Mouse (Mus musculus): ENCODE measurements around the gene Sox21. TPM values are rescaled to one million over a fixed set of nuclear protein-coding genes. Genes with fewer than 3 reads are reported as not detected.

Gene Sox21
- polyA plus RNA-seq (2012; rRNA removed) = 25.4 and 37.6 TPM in 2 replicates

DNA sequence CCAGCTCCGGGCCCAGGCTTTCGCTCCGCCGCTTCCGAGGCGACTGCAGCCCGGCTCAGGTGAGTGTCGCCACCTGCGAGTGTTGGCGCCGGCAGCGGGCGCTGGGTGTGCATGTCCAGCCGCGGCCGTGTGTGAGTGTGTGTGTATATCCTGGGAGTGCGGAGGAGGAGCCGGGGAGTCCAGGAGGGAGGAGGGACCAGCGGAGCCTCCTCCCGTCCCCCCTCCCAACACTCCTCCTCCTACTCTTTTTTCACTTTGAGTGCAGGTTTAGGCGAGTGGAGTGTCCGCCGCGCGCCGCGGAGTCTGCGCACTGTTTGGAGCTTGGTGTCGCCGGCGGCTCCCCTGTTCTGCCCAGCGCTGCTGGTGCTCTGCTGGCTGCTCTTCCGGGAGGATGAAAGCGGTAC, at the start of gene Sox21:
Sox21 (minus strand) TSS at position 145 of the 404 bp plus-strand sequence.

DNA sequence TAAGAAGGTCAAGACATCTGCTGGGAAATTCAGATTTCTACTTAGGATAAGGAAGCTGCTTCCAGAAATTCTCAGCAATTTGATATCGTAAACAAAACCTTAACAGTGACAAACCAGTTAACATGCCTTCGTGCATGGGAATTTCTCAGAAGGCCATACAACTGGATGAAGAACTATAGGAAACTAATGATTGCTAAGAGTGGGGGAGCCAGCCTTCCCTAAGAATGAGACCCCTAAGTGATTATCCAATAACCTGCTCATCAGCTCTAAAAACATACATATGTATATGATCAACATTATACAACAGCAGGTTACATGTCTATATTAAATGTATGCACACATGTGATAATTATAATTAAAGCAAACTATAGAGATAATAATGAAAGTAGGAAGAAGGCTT, 29.8 kb upstream of the Sox21 start, which contains the start of gene Gm9376:
Gm9376 (plus strand) TSS at position 301 of the 400 bp plus-strand sequence.

Other genes starting within 250 kb of the Sox21 start
- 0.04 TPM in 1 of 2 replicates, not detected in the other for gene Dct, start 184.8 kb downstream of the Sox21 start, polyA plus RNA-seq (2012; rRNA removed)
- 2.0 and 2.8 TPM in 2 replicates for gene Tgds, start 104.3 kb downstream of the Sox21 start, polyA plus RNA-seq (2012; rRNA removed)
- gene Gpr180, start 99.9 kb downstream of the Sox21 start, polyA plus RNA-seq (2012; rRNA removed) = 16.4 and 18.3 TPM in 2 replicates
- gene Gm9376, start 29.9 kb upstream of the Sox21 start, polyA plus RNA-seq (2012; rRNA removed) = not detected in 2 replicates

Data from stomach, adult 2 months (tissue).